Mouse (Mus musculus): ENCODE measurements around the gene Popdc3.
"Not testable (repeated sequence)": the region's sequence is repeated elsewhere in the genome, so short reads cannot be mapped to it uniquely, and the experiment has no call there.

The Popdc3 gene

DNA sequence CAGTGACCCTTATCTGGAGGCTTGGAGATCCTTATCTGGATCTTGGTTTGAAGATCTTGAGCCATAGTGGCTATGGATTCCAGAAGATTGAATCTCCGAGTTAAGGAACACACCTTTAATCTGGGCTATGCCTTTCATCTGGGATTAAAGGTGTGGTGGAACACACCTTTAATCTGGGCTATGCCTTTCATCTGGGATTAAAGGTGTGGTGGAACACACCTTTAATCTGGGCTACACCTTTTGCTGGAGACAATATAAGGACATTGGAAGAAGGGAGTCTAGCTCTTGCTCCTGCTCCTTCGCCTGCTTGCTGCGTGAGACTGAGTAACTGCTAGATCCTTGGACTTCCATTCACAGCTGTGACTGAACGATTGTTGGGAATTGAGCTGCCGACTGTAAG, at the start of gene Popdc3:
Gene Popdc3, plus strand, starts transcription at position 301 of the 400 bp plus-strand sequence.
- DNase-seq (ENCODE audit: low spot score in 2 of 2): not testable (repeated sequence)

DNA sequence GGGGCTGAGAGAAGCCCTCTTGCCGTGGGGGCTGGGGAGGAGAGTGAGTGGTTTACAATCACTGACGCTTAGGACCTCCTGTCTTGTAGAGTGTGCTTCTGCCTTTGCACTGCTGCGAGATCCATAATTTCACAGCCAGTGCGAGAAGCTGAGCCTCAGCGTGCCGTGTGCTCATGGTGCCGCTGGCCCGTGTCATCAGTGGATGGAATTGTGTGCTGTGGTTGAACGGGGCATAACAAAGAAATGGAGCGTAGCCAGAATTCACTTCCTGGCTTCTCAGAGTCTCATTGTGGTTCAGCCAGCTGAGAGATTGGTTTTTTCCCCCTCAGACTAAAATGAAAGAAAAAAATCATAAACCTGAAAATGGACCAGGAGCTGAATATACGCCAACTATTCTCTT, 48.8 kb upstream of the Popdc3 start:
- no peak for DNase-seq (ENCODE audit: low spot score in 2 of 2)

DNA sequence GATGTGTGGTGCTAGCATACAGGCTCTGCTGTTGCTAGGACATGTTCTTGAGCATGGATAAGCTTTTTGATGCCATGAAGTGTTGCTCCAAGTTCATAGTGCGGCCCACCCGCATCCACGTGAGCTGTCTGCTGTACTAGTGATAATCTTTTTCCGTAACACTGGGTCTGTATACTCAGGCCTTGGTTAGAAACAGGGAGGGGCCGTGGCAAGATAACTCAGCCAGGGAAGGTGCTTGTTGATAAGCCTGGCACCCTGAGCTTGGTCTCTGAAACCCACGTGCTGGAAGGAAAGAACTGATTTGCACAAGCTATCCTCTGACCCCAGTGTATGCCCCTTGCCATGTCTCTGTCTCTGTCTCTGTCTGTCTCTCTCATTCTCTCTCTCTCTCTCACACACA, 47.9 kb upstream of the Popdc3 start:
- DNase-seq (ENCODE audit: low spot score in 2 of 2): no peak

- no peak for DNase-seq (ENCODE audit: low spot score in 2 of 2)
These were observed 45.5 kb upstream of the Popdc3 start for GRCm38 (mm10) chr10:45132371-45132770.

GRCm38 (mm10) chr10:45136806-45137205, 41.1 kb upstream of the Popdc3 start:
- DNase-seq (ENCODE audit: low spot score in 2 of 2): no peak

DNA sequence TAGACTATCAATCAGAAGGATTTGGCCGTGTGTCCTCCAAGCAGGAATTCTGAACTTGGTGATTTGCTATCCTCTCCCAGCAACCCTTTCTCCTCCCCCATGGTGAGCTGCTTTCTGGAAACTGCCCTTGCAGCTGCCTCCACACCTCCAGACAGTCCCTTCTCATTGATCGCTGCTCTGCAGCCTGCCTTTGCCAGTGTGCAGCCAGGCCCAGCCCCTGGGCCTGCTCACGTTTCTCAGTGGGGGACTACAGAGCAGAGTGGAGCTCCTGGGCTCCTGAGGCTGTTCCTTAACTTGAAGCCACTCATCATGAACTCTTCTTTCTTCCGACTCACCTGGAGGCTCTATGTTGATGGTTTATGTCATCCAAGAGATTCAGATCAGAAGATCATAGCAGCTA, 38.0 kb upstream of the Popdc3 start:
- DNase-seq (ENCODE audit: low spot score in 2 of 2): no peak

DNA sequence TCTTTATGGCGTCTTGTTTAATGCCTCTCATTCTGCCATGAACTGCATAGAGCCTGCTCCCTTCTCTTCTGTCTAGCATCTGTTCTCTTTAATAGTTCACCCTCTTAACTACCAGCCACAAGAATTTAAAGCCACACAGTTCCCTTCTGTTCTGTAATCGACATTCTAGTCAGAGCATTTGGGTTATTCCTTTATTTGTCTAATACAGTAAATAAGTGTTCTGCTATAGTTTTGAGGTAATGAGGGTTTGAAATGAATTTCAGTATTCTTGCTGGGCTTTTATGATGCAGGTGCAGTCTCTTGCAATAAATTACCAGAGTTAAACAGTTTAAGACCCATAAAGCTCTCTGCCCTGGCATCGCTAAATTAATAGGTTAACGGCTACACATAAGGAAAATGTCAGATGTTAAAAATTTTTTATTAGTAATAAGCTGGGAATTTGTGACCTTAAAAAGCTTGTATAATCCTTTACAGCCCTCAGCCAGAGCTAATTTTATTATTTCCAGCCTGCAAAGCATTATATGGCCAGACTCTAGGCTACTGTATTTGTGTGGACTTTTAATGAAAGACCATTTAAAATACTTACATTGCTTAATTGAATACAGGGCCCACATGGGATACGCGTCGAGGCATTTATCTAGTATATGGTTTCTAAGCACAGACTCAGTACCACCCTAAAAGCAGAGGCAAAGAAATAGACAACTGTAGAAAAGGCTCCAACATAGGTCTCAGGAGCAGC, 37.3 kb upstream of the Popdc3 start:
- DNase-seq (ENCODE audit: low spot score in 2 of 2): no peak

DNA sequence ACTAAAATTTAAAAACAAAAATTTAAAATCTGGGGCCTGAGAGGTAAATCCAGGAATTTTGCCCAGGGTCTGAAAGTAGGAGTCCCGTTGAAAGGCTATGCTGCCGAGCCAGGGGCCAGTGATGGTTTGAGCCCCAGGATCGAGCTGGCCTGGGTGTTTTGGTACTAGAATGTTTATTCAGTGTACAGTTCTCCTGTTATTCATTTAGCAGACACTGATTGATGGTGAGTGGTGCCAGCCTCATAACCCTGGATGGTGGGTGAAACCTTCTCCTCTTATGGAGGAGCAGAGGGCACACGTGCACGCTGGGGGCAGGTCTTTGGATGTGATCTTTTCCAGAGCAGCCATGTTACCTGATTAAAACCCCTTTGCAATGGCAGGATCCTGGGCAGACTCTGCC, 35.5 kb upstream of the Popdc3 start:
- DNase-seq (ENCODE audit: low spot score in 2 of 2): no peak

- DNase-seq (ENCODE audit: low spot score in 2 of 2): no peak
These were observed 33.7 kb upstream of the Popdc3 start for GRCm38 (mm10) chr10:45144038-45144817.

GRCm38 (mm10) chr10:45146821-45147220, 31.1 kb upstream of the Popdc3 start:
- DNase-seq (ENCODE audit: low spot score in 2 of 2): no peak

- no peak for DNase-seq (ENCODE audit: low spot score in 2 of 2)
These were observed 26.8 kb upstream of the Popdc3 start for GRCm38 (mm10) chr10:45151137-45151536.

DNA sequence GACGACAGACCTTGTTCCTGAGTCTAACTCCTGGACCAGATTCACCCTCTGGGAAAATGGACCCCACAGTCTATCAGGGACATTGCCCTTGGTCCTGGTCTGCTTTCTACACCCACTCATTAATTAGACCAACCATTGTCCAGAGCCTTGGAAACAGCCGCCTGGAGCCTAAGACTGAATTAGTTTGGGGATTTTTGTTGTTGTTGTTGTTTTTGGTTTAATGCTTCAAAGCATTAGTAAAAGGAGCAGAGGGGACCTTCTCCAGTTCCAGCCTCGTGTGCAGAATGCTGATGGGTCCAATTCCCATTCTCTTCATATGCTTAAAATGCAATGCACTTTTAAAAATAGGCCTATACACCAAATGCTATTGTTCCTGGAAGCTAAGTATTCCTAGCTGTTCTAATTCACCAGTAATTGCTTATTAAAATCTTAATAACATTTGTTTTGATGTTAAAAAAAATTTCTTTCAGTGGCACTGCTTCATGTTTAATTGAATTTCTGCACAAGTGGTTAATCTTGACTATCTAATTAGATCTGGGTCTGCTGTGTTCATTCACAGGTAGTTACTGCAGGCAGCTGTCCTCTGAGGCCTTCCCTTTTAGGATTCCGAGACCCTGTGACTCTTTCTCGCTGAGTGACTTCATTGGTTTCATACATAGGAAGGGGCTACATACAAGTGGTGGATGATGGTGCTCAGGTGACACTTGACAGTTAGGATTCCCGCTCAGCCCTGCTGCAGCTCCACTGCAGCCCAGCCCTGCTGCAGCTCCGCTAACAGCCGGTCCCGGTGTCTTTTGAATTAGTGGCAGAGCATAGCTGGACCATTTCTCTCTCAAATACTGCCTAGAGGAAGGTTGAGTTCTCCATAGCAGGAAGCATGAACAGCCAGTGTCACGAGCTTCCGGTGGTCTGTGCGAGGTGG, 25.9 kb upstream of the Popdc3 start:
- no peak for DNase-seq (ENCODE audit: low spot score in 2 of 2)

DNA sequence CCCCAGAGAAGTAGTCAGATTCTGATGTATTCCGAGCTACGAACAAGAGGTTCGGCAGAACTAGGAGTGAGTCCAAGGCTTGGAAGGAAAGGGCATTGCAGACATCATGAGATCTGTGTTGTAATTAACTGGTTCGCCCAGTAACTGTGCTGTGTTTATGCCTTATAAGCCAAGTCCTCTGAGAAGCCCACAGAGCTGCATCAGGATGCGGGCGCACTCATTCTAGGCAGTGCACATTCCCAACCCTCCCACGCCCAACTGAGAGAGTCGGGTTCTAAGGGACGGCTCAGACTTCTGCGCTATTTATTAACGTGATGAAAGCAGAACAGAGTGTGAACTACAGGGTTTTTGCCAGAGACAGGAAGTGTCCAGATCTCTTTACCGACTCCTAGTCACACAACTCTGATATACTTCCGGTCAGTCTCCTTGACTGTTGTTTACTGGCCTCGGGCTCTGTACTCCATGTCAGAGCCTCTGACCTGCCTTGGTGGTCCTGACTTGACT, 23.3 kb upstream of the Popdc3 start:
- DNase-seq (ENCODE audit: low spot score in 2 of 2): no peak

DNA sequence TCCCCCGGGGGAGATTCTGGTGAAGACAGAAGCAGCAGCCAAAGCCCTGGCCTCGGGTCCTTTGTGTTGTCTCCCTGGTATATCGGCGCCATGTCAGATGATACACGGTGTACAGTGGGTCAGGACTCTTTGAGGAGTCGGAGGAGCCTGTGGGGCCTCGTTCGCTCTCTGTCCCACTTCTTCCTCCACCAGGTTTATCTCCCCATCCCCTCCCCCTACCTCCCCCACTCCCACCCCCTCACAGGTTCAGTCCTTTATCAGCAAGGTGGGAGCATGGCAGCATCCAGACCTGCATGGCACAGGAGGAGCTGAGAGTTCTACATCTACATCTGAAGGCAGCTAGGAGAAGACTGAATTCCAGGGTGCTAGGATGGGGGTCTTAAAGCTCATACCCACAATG, 12.0 kb upstream of the Popdc3 start:
- no peak for DNase-seq (ENCODE audit: low spot score in 2 of 2)

DNA sequence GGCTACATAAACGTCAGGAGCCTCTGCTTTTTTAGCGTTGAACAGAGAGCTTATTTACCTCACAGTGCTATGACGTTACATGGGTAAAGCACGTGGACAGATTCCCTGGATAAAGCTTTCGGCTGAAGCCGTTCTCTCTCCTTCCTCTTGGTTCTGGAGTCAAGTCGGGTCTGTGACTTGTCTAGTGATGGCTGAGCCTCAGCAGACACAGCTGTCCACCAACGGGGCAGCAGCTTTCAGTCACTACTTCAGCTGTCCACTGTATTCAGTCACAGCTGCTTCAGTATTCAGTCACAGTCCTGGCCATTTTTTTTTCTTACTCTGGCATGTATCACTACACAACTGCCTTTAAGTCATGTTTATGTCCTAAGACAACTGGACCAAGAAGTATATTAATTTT, 4.0 kb upstream of the Popdc3 start:
- DNase-seq (ENCODE audit: low spot score in 2 of 2): no peak

- DNase-seq (ENCODE audit: low spot score in 2 of 2): no peak
These were observed 3.6 kb upstream of the Popdc3 start for GRCm38 (mm10) chr10:45174345-45174744.

GRCm38 (mm10) chr10:45180677-45181326, 2.9 kb downstream of the Popdc3 start:
- DNase-seq (ENCODE audit: low spot score in 2 of 2): no peak

GRCm38 (mm10) chr10:45181344-45181743, 3.4 kb downstream of the Popdc3 start:
- no peak for DNase-seq (ENCODE audit: low spot score in 2 of 2)

- no peak for DNase-seq (ENCODE audit: low spot score in 2 of 2)
These were observed 7.6 kb downstream of the Popdc3 start for GRCm38 (mm10) chr10:45185457-45185856.

- DNase-seq (ENCODE audit: low spot score in 2 of 2): no peak
These were observed 15.7 kb downstream of the Popdc3 start for GRCm38 (mm10) chr10:45193330-45194310.
